Mouse (Mus musculus) adrenal gland, postnatal 4 days (tissue): ENCODE measurements around the gene Ncbp1. TPM values are rescaled to one million over a fixed set of nuclear protein-coding genes. Genes with fewer than 3 reads are reported as not detected.
"Not testable (repeated sequence)": the region's sequence is repeated elsewhere in the genome, so short reads cannot be mapped to it uniquely, and the experiment has no call there.

Experiments
- DNase-seq, 2 experiments: peaks; one replicate each; pipeline ENCODE4 v3.0.0; 2021 to 2022; ENCODE audit warnings: low spot score in 2 of 2, mixed read lengths in 2 of 2
- total RNA-seq, 2 experiments: library from RNA; stranded (reverse); gene quantifications; 2 replicates each; pipeline ENCODE4 v1.2.3; 2021

Gene Ncbp1
- total RNA-seq, 2 experiments from 2014 or later = 48.1 to 52.9 TPM

DNA sequence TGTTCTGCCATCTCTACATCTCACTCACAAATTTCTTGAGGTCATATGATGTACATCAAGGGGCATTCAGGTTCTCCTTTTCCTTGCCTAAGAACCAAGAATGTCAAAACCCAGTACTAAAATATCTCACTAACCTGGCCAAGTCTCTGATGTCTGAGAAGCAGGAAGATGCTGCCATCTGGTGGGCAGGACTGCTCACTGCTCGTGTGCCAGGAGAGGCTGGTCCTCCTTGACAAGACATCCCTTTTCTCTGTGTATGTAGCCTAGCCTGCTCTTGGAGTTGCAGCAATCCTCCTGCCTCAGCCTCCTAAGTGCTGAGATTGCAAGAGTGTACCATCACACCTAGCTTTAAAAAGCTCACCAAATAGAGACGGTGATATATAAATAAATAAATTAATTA is 11.9 kb upstream of the Ncbp1 start:
- peak in 1 of 2 experiments; percentile 29 for DNase-seq

DNA sequence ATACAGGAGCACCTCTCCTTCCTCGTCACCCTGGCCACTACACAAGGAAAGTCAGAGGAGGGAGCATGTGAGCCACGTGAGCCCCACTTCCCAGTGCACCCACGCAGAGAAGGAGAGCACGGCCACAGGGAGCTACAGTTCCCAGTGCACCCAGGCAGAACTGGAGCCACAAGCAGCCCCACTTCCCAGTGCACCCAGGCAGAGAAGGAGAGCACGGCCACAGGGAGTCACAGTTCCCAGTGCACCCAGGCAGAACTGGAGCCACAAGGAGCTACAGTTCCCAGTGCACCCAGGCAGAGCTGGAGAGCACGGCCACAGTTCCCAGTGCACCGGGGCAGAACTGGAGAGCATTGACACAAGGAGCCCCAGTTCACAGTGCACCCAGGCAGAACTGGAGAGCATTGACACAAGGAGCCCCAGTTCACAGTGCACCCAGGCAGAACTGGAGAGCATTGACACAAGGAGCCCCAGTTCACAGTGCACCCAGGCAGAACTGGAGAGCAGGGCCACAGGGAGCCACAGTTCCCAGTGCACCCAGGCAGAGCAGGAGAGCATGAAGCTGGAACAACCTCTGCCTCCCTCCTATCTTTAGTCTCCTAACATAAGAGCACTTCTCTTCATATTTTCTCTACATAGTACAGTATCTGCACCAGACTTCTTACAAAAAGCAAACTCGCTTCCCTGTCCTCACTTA is 9.0 kb upstream of the Ncbp1 start:
- no peak for DNase-seq

DNA sequence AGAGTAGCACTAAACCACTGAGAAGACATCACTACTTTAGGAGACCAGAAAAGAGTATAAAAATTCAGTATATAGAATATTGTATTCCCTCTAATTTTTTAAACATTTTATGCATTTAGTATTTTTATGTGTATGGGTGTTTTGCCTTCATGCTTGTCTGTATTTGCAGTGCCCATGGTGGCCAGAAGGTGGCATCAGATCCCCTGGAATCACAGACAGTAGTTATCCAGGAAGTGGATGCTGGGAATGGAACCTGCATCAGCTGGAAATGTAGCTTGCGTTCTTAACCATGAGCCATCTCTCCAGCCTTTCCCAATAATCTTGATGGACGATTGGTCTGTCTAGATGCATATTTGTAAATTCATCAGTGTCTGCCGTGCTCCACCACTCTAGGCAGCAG is 8.2 kb upstream of the Ncbp1 start:
- DNase-seq = no peak

DNA sequence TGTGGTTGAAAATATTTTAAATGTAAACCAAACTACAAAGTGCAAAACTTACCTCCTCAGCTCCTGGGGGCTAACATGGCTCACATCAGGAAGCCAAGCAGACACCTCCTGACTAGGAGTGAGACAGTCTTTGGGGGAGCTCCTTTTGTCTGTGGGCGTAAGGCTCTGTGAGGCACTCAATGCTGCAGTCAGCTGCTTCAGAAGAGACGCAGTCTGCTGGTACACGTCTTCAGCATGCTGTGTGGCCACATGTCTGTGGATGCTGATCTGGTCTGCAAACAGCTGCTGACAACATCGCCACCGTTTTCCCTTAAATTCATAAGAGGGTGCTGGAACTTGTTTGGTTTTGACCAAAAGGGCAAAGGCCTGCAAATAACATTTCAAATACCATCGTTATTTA is 6.6 kb upstream of the Ncbp1 start:
- DNase-seq = no peak

DNA sequence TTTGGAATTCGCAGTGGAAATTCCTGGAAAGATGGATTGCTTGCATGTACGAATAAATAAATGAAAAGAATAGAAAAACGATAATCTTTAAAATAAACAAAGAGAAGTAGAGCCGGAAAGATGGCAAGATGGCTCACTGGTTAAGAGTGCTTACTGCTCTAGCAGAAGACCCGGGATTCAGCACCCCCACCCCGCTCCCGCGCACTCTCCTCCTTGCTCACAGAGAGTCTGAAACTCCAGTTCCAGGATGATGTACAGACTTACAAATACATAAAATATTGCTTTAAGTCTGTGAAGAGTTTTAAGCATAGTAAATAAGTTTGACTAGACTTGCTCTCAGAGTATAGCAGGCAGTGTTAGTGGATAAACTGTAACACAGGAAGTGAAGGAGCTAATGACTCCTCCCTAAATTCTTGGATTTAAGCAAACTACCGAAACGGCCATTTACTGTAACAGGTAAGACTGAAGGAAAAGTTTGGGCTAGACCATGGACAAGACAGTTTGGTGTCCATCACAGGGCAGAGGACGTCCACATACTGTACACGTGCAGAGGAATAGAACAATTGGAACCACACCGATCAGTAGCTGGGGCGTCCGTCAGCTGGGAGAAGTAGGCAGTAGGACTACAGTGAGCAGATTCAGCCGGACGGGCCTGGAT is 655 bp upstream of the Ncbp1 start:
- no peak for DNase-seq

DNA sequence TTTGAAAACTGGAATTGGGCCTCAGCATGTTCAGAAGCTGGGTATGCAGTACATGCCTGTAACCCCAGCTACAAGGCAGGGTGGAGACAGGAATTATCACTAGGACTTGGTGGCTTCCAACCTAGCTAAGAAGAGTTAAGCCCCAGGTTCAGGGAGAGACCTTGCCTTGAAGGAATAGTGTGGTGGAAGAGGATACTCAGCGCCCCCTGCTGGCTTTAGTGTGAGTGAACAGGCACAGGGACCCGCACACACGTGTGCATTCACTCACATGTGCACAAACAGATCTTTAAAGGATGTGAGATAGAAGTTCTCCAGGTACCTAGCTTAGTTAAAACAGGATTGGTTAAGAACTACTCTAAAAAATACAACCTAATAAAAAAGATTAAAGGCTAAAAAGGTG is 5.9 kb downstream of the Ncbp1 start:
- DNase-seq = no peak

DNA sequence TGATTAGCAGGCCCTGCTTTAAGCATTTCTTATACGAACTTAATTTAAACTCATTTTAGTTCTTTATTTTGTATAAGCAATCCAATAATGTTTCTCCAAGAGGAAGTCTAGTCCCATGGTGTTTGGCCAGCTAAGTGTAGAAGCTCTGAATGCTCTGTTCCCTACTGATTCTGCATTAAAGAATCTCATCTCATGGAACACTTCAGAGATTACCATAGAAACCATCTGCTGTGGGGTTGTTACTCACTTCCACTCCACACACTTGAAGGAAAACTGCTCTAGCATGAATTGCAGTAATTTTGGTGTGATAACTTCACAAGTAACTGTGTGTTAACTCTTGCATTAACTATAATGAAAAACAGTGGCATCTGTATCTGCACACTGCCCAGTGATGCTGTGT is 8.5 kb downstream of the Ncbp1 start:
- DNase-seq = no peak

DNA sequence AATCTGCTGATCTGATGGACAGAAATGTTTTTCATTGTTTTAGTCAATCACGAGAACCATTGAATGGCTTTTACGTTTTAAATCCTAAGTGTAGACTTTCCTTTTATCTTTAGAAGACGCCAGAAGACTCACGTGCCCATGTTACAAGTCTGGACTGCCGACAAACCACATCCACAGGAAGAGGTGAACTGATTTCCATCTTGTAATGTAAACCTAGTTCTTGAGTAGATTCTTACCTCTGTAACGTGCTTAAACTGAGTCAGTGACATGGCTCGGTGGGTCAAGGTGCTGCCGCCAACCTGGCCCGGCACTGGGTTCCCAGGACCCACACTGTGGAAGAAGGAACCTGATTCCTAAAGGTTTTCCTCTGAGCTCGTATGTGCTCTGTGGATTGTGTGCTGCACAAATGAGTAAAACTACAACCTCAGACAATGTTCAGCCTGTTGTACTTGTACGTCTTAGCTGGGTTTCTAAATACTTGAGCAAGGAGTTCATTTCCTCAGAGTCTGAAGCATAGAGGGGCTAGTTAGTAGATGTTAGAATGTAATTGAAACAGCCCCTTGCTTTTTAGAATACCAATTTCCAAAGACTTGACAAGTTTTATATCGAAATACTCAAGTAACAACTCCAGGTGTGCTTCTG is 13.6 kb downstream of the Ncbp1 start:
- no peak for DNase-seq

DNA sequence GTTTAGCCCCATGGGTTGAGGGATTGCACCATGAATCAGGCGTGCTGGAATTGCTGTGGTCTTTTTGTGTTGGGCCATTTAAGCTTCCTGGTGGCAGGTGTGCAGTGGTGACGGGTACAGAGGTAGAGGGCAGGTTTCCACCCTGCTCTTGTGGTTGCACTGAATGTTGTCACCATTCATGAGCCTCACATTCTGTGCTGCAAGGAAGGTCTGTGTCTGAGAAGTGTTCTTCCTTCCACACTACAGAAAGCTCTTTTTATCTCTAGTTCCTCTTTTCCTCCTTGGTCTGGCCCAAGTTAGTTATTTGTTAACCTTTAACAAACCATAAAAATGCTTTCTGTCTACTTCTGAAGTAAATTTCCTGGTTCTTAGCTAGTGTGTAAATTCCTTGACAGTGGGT is 25.6 kb downstream of the Ncbp1 start:
- no peak for DNase-seq

DNA sequence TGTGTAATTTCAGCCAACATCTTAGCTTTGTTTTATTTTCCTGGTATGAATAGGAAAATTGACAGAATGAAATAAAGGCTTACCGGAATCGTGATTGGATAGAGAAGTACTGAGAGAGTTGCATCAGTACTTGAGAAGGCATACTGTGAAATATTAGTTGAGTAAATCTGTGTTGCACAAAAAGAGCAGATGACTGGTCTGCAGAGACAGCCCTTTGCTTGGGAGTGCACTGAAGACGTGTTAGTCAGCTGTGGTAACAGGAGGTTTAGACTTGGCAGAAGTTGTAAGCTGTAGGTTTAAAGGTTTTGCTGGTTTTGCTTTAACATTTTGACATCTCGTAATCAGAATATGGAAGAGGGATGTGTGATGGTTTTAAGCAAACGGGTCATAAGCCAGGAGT is 27.4 kb downstream of the Ncbp1 start:
- DNase-seq = no peak

DNA sequence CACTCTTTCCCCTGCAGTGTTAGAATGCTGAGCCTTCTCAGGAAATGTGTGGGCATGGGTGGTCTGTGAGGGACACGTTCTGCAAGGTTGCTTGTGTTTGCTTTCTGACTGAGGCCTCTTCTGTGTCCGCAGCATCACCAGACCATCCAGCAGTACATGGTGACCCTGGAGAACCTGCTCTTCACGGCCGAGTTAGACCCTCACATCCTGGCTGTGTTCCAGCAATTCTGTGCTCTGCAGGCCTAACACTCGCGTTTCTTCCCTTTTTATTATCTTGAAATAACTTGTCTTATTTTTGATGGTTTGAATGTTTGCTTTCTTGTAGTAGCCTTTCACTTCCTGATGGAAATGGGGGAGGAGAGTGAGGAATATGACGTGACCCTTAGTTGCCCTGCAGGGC is 33.3 kb downstream of the Ncbp1 start:
- no peak for DNase-seq

DNA sequence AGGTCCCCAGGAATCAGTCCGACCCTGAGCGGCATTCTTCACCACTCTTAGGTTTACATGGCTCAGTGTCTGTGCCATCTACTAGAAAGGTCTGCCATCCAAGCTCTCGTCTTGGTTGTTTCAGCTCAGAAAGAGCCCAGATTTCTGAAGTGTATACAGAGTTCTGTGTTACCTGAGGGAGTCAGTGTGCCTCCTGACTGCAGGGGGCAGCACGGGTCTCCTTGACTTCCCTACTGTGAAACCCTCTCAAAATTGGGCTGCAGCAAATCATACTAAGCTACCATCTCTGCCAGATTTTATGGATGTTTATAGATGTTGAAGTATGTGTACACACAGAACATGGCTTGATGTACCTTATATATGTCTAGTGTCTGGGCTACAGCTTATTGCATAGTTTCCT is 37.9 kb downstream of the Ncbp1 start:
- no peak for DNase-seq

DNA sequence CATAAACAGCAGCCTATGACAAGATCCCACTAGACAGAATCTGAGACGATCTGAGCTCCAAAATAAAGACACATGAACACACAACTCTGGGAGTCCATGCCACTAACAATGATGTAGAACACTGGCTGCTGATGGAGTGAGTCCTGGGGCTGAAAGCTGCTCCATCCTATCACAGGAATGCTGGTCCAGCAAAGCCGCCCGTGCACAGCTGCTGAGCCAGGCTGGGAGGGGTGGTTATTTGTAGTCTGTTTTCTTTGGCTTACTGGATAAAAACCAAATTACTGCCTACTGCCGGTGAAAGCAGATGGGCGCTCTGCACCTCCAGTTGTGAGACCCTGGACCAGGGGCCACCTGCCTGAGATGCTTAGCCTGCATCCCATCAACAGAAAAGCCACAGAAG is 38.6 kb downstream of the Ncbp1 start:
- DNase-seq = no peak

DNA sequence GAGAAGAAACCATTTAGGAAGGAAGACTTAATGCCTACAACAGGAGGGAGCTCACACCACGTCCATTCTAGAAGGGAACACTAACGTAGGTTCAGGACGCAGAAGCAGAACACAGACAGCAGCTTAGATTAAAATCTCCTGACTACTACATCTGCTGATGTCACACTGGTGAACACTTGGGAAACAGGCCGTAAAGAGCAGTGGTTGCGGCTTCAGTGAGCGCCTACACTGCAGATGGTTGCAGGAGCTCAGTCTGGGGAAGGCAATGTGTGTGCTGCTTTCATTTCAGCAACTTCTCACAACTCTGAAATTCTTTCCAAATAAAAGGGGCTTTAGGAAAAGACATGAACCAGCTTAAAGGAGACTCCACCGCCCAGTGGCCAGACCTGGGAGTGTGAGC is 39.1 kb downstream of the Ncbp1 start:
- DNase-seq = no peak

DNA sequence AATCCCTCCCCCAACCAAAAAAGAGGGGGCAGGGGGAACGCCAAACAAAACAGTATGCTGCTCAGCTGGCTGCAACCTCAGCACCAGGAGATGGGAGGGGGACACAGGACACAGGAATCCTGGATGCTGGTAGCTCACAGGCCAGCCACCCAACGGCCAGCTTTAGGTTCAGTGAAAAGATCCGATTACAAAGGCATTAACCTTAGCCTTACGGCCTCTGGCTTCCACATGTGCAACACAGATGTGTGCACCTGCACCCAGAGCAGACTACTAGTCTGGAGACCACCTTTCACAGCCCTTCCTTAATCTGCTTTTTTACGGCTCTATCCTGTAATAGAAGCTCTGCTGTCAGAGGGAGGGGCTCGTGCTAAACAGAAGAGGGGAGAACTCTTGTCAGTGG is 42.8 kb downstream of the Ncbp1 start:
- DNase-seq = no peak

DNA sequence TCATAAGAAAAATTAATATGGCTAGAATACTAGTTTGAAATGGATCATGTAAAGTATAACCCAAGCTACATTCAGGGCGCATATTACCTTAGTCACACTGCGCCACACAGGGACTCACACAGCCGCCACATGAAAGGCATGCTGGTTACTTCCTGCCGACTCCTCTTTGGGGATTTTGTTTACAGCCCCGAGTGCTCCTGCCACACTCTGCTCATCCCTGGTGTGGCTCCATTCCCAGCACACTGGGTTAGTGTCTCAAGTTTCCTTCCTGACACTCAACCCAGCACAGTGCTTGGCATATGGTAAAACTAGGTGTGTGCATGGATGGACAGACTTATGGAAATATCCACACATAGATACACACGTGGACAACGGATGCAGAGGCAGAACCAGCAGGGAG is 43.8 kb downstream of the Ncbp1 start:
- DNase-seq = no peak

DNA sequence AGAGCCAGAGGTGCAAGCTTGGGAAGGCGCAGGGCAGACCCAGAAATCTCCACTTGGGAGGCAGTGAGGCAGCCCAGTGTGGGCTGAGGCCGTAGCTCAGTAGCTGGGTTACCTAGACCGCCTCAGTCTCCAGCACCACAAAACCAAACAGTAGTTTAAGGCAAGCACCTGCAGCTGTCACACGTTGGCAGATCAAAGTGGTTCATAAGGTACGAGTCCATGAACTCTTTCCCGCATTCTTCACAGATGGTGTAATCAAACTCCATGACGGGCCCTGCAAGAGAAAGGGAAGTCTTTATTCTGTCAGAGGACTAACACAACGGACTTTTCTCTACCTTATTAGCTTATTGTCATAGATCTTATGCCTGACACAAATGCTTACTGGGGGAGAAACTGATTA is 47.0 kb downstream of the Ncbp1 start:
- no peak for DNase-seq

DNA sequence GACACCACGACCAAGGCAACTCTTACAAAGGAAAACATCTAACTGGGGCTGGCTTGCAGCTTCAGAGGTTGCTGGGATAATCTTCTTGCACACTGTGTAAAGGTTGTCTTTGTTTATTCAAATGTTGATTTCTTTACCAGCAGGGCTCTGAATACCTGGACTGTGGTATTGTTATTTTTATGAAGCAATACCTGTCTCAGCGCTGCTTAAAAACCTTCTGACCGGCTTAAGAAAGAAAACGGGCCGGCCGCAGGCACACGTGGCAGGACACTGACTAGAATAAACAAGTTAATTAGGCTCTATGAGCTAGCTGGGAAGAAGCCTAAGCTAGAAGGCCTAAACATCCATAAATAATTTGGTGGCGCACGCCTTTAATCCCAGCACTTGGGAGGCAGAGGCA is 47.5 kb downstream of the Ncbp1 start:
- no peak for DNase-seq

DNA sequence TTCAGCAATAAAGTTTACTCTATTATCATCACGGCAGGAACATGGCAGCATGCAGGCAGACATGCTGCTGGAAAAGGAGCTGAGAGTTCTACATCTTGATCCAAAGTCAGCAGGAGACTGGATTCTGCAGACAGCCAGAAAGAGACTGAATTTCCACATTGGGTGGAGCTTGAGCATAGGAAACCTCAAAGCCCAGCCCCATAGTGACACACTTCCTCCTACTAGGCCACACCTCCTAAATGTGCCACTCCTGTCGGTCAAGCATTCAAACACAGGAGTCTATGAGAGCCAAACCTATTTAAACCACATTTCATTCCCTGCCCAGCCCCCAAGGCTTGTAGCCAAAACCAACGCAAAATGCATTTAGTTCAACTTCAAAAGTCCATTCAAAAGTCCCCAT is 48.1 kb downstream of the Ncbp1 start:
- DNase-seq = no peak

DNA sequence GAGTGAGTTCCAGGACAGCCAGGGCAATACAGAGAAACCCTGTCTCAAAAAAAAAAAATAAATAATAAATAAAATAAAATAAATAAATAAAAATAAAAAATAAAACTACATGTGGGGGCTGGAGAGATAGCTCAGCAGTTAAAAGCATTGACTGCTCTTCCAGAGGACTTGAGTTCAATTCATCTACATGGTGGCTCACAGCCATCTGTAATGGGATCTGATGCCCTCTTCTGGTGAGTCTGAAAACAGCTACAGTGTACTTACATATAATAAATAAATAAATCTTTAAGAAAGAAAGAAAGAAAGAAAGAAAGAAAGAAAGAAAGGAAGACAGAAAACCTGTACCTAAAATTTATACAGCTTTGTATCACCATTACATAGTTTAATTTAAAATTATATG is 53.6 kb downstream of the Ncbp1 start:
- not testable (repeated sequence) for DNase-seq

DNA sequence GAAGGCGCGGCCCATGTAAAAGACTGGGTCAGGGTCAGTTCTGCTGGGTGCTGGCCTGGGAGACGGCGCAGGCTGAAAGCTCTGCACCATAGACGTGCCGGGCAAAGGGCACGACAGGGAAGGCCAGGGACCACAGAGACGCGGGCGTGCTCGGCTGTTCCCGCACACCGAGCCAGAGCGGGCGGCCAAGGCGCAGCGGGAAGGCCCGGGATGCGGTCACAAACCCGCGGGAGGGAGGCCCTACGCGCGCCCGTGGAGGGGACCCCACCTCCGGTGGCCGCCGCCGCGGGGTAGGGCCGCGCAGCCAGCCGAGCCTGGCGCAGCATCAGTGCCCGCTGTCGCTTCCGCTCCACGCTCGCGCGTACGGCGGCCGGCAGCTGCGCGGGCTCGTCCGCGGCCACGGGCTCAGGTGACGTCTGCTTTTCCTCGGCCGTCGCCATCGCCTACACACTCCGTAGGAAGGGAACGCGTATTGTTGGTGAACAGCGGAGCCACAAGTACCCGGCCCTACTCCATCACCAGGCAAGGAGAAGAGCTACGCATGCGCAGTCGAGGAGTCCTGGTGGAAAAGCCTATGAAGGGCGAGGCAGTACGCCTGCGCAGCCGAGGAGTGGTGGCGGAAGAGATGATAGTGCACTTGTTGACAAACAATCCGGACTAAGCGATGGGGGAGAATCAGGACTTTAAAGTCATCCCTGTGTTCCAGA is 57.5 kb downstream of the Ncbp1 start, which contains the start of gene Xpa:
Xpa (minus strand) TSS at position 531 of the 707 bp plus-strand sequence.
- peak; percentile 74 to 90 for DNase-seq

DNA sequence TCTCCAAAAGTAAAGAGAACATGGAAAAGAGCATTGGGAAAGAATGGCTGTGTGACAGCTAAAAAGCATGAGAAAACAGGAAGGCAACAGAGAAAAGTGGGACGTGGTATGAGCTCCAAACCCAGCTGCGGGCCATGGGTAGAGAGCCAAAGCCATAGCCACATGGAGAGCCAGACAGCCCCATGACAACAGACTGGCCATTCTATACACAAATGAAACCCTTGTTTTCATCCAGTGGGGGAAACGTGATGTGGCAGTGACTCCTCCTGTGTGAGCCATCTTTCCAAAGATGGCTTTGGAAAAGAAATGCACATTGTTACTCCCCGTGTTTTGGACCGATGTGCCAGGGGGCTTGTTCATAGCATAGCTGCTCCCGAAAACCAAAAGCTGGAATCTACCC is 58.1 kb downstream of the Ncbp1 start:
- no peak for DNase-seq
